Mouse (Mus musculus) liver, adult 2 months (tissue): ENCODE measurements at regions not wholly inside any gene's neighbourhood (a gene's known extent, or its start where the extent isn't known, plus 50 kb on each side); places are given as distances from the start of the nearest gene placed in this dataset.

Source experiments
- CTCF ChIP-seq: fragments of 200-500 bp; IDR thresholded peaks from 2 replicates; pipeline ENCODE4 v1.5.1; 2011; ENCODE audit warnings: low read depth, low read length, control low read depth
- POLR2A ChIP-seq: fragments of 200-500 bp; IDR thresholded peaks from 2 replicates; pipeline ENCODE4 v1.6.1; 2011; ENCODE audit warnings: low read length, control low read depth; ENCODE audit not compliant: insufficient read depth; ENCODE audit errors: extremely low read depth

DNA sequence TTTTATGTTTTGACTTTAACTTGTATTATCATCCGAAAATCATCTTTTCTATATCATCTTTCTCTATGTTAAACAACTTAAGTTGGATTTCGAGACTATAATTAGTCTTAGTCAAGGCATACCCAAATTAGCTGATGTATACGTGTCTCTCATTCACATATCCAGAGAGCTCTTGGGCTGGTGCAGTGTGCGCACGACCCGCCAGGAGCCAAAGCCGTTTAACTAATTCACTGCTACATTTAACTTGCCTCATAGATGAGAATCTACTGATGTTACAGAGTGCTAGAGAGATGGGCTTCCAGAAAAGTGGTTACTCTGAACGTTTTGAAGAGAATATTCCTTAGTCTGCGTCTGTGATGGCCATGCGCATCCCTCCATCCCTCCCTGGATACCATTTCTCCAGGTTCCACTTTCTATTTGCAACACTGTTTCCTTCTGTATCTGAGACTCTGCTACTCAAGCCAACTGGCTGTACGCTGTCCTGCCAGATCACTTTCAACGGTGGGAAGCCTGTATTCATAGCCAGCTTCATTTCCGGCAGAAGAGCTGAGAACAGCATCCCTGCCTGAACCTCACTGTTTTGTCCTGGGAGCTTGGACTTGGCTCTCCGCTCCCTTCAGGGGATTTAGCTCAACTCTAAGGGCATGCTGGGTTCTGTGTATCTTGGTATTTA is 74.2 kb upstream of the Atp5g3 start:
- TF ChIP-seq CTCF = no peak
- no peak for TF ChIP-seq POLR2A
